Mouse (Mus musculus) G1E-ER4 (cell line): Measurements from ENCODE around the gene Acta1. TPM values are rescaled to one million over a fixed set of nuclear protein-coding genes. Genes with fewer than 3 reads are reported as not detected.

Experiments used
- GATA1 ChIP-seq: IDR thresholded peaks from one replicate; pipeline ENCODE4 v1.8.0; 2012; ENCODE audit warnings: low read length, inconsistent platforms
- polyA plus RNA-seq: library from polyadenylated mRNA; stranded (reverse); fragments of >175 nt; gene quantifications from 2 replicates; pipeline ENCODE4 v1.2.3, GENCODE M21; 2012

Acta1 gene
- 0.06 TPM in 1 of 2 replicates, not detected in the other for polyA plus RNA-seq

DNA sequence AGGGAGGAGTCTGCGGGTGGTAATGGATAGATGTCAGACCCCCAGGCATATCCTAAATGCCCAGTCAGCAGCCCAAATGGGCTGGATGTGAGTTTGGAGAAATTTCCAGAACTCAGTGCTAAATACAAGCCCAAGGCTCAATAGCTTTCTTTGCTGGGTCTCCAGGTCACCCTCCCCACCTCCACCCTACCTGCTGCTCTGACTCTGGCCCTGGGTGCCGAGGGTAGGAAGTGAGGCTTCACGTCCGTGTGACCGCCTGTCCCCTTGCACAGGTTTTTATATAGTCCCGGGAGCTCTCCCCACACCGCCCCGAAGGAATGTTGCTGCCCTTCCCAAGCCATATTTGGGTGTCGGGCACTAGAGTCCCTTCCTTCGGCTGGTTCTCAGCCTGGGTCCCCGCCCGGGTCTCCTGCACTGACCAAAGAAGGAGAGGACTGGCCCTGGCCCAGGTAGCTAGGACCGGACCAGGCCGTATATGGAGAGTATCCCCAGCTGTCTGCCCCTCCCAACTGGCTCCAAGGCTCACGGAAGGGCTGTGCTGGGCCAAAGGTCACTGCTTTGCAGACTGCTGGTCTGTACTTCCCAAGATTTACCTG lies at the start of gene Acta1:
Gene Acta1, minus strand, starts transcription at position 250 of the 596 bp plus-strand sequence.
- no peak for TF ChIP-seq GATA1

DNA sequence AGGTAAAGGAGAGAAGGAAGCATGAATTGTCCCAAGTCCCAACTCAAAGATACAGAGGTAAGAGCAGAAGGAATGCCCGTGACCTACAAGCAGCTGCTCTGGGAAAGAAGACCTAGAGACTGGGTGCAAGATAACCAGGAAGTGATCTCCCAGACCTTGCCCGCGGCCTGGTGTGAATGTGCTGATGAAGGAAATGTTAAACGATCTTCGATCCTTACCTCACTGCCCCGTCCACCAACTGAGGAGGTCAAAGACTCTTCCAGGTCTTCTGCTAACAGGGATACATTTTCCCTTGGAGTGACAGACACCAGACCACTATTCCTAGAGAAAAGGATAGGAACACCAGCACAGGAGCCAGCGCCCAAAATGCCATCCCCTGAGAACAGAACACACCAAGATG lies 34.5 kb upstream of the Acta1 start:
- TF ChIP-seq GATA1 = no peak

DNA sequence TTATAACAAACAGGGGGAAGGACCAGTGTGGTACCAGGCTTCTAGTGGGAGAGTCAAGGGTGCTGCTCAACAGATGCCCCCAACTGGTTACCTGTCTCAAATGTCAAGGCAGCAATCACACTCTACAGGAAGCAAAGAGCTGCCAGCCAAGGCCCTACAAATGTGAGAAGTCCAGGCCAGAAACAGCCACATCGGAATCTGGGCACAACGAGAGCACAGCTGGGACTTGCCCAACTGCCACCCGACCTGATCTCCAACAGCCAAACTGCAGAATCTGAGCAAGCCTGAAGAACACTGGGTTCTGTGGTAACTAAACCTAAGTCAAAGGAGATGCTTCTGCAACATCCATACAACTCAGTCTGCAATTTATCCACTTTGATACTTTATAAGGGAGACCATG lies 31.1 kb upstream of the Acta1 start:
- no peak for TF ChIP-seq GATA1

- no peak for TF ChIP-seq GATA1
Observed at GRCm38 (mm10) chr8:123924719-123925118, 30.2 kb upstream of the Acta1 start.

- no peak for TF ChIP-seq GATA1
Observed at GRCm38 (mm10) chr8:123914635-123915034, 20.1 kb upstream of the Acta1 start.

DNA sequence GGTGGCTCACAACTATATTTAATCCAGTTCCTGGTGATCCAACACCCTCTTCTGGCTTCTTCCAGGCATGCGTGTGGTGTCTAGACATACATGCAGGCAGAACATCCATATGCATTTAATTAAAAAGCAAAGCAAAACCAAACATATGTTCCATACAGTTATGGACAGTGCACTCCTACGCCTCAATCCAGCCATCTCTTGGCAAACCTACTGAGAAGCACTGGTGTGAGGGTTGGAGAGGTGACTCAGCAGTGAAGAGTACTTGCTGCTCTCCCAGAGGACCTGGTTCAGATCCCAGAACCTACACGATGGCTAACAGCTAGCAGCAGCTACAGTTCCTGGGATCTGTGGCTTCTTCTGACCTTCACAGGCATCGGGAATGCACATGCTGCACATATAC lies 17.7 kb upstream of the Acta1 start:
- no peak for TF ChIP-seq GATA1

DNA sequence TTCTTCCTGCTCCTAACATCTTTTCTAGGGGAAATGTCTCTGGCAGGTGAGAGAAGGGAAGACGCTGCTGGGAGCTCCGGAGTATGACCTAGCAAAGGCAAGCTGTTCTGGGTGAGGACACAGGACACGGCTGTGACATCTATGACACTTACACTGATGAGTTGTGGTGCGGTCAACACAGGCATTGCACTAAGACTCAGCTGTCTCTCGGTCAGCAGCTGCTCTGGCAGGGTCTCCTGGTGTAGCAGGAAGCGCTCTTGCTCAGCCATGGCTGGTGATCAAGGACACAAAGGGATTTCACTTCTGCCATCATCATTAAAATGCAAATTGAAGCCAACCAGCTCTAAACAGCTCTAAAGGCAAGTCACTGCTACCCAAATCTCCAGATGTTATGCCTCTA lies 13.1 kb upstream of the Acta1 start:
- no peak for TF ChIP-seq GATA1

GRCm38 (mm10) chr8:123902653-123903052 lies 8.1 kb upstream of the Acta1 start:
- no peak for TF ChIP-seq GATA1

DNA sequence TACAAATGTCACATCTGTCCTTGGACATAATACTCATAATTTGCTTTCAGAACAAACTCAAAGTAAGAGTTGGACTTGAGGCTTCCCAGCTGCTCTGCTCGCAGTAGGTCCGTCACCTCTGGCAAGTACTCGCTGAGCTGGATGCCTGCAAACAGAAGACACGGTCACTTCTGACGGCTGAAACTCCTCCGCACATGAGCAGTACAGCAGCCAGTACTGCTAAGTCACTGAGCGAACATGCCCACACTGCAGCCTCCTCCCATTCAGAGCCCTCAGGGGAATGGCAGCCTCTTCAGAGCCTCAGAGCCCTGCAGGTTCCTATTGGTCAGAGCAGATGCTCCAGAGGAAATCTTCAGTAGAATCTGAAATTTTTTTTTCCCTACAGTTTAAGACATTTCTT lies 4.8 kb upstream of the Acta1 start:
- no peak for TF ChIP-seq GATA1

DNA sequence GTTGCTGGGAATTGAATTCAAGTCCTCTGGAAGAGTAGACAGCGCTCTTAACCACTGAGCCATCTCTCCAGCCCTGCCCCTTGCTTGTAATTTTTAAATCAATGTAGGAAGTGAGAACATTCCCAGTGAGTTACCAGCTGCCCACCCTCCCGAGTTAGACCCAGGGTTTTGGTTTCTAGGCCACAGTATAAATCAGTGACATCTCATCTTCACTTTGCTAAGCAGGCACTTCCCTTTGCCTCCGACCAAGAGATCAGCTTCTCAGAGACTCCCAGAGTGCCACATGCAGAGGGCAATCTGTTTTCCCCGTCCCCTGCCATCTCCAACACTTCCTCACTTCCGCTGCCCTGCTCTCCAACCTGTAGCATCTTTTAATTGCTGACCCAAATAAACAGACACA lies 4.0 kb upstream of the Acta1 start:
- TF ChIP-seq GATA1 = no peak

DNA sequence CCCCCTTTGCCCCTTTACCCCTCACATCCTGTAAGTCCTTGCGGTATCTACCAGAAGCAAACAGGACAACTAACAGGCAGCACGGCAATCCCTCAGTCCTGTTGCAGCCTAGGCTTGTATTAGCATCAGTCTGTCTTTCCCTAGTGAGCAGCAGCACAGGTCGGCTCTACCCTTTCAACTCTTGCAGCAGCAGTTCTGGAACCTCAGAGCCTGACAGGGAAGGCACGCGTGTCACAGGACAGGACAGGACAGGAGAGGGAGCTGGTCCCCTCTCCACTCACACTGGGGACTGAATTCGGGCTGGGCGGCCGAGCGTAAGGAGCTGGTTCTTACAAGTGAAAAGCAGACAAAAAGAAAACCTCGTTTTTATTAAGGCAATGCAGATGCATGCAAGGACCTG lies 2.2 kb upstream of the Acta1 start:
- no peak for TF ChIP-seq GATA1

- TF ChIP-seq GATA1 = no peak
Observed at GRCm38 (mm10) chr8:123896366-123896761, 1.8 kb upstream of the Acta1 start.

- TF ChIP-seq GATA1 = no peak
Observed at GRCm38 (mm10) chr8:123895680-123896365, 1.3 kb upstream of the Acta1 start.

DNA sequence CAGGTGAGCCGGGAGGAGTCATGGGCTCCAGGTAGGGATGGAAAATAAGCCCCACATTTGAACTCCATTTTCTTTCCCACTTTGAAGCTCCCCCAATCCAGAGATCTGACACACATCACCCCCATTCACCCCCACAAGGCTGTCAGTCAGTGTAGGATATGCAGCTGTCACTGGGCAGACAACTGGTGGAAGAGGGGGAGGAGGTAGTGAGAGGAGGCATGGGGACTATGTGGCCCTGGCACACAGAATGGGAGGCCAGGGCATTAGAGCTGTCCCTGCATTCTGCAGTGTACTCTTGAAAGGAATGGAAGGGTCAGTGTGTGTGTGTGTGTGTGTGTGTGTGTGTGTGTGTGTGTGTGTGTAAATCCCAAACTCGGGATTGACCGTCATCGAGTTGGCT lies 679 bp upstream of the Acta1 start:
- no peak for TF ChIP-seq GATA1

DNA sequence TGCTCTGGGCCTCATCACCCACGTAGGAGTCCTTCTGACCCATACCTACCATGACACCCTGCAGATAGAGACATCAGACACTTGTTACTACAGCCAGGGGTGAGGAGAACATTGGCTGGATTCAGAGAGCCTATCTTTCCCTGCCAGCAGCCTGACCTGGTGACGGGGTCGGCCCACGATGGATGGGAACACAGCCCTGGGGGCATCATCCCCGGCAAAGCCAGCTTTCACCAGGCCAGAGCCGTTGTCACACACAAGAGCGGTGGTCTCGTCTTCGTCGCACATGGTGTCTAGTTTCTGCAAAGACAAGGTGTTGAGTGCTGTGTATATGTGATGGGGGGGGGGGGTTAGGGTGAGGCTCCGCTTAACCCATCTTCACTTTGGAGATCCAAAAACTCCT lies 1.1 kb downstream of the Acta1 start:
- TF ChIP-seq GATA1 = no peak

DNA sequence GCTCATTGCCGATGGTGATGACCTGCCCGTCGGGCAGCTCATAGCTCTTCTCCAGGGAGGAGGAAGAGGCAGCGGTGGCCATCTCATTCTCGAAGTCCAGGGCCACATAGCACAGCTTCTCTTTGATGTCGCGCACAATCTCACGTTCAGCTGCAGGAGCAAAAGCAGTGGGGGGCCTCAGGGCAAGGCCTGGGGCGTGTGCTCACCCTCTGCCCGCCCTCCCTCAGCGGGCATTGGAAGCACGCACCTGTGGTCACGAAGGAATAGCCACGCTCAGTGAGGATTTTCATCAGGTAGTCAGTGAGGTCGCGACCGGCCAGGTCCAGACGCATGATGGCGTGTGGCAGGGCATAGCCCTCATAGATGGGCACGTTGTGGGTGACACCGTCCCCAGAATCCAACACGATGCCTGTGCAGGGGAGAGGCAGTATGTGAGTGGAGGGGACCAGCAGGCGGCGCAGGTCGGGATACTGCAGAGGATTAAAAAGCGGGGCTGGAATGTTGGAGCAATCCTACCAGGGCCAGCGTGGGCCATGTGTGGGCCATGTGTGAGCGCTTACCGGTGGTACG lies 1.9 kb downstream of the Acta1 start:
- TF ChIP-seq GATA1 = no peak
